Mouse (Mus musculus) embryonic facial prominence, embryonic 14.5 days (tissue): ENCODE measurements at regions not wholly inside any gene's neighbourhood (a gene's known extent, or its start where the extent isn't known, plus 50 kb on each side); places are given as distances from the start of the nearest gene placed in this dataset.
"Not testable (repeated sequence)": the region's sequence is repeated elsewhere in the genome, so short reads cannot be mapped to it uniquely, and the experiment has no call there.

Source experiments
- ATAC-seq: fragments of 200-750 bp; cut with Nextera tagmentation; 2 replicates; pipeline ENCODE4 v1.8.0; 2017; ENCODE audit warnings: low read depth, moderate number of reproducible peaks, moderate TSS enrichment
- DNase-seq: peaks from one replicate; pipeline ENCODE4 v3.0.0-alpha.2; 2015; ENCODE audit warnings: low spot score
- H3K27ac ChIP-seq: fragments of 300-500 bp; sonication (generic); replicated peaks from 2 replicates; pipeline ENCODE4 v1.5.1; 2014; ENCODE audit warnings: low read depth, mild to moderate bottlenecking, low read length, moderate library complexity
- H3K27me3 ChIP-seq: fragments of 300-500 bp; sonication (generic); replicated peaks from 2 replicates; pipeline ENCODE4 v1.6.1; 2014; ENCODE audit warnings: low read length; ENCODE audit not compliant: control insufficient read depth, insufficient read depth
- H3K36me3 ChIP-seq: fragments of 300-500 bp; sonication (generic); 2 replicates; pipeline ENCODE4 v1.6.1; 2014; ENCODE audit warnings: low read length, mixed read lengths; ENCODE audit not compliant: control insufficient read depth, insufficient read depth
- H3K4me1 ChIP-seq: fragments of 300-500 bp; sonication (generic); 2 replicates; pipeline ENCODE4 v1.6.1; 2014; ENCODE audit warnings: antibody characterized with exemption, low read length; ENCODE audit not compliant: control insufficient read depth, insufficient read depth
- H3K4me2 ChIP-seq: fragments of 300-500 bp; sonication (generic); 2 replicates; pipeline ENCODE4 v1.6.1; 2014; ENCODE audit warnings: low read depth, mild to moderate bottlenecking, low read length, moderate library complexity, mixed read lengths
- H3K4me3 ChIP-seq: fragments of 300-500 bp; sonication (generic); 2 replicates; pipeline ENCODE4 v1.5.1; 2014; ENCODE audit warnings: low read depth, mild to moderate bottlenecking, low read length
- H3K9ac ChIP-seq: fragments of 300-500 bp; sonication (generic); 2 replicates; pipeline ENCODE4 v1.6.1; 2014; ENCODE audit warnings: low read depth, mild to moderate bottlenecking, low read length, moderate library complexity, mixed read lengths
- H3K9me3 ChIP-seq: fragments of 300-500 bp; sonication (generic); 2 replicates; pipeline ENCODE4 v1.6.1; 2016; ENCODE audit warnings: low read length; ENCODE audit not compliant: control insufficient read depth
- WGBS: fragments of 180-500 bp; shearing (Covaris S2); extraction: QIAGEN DNeasy Blood & Tissue Kit; methylation state at CpG from one replicate; pipeline ENCODE4 v1.1.7; 2014; 5-methylcytosine and 5-hydroxymethylcytosine counted together

DNA sequence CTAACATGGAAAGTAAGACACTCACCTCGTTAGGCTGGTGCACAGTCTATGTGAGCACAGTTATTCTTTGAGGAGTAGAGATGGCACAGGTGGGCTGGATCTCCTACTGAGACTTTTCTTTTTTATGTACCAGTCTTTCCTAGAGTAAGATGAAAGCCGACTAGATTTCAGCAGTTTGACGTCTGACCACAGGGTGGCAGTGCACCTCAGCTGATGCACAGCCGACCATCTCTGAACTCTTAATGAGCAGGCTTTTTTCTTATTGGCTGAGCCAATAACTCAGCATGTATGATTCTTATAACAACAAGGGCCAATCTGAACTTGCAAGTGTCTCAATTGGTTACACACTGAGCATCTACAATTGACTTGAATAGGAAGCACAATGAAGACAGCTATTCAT is 126.6 kb upstream of the Olfr1507 start:
- Histone ChIP-seq H3K36me3 (no peaks in the 10 kb centered on the region), H3K27ac (no peak overlapping the region), H3K9me3 (0 out of 2 replicates have a peak, but pooled peaks cover 4% of the 10 kb centered on the region), H3K27me3 (no peaks in the 10 kb centered on the region), H3K4me1 (no peaks in the 10 kb centered on the region), H3K9ac (no peak overlapping the region), H3K4me2 (no peak overlapping the region), H3K4me3 (no peak overlapping the region)
- ATAC-seq (no peak), DNase-seq (no peak)
- 26% methylated on average over 4 of the region's 4 CpGs for WGBS

DNA sequence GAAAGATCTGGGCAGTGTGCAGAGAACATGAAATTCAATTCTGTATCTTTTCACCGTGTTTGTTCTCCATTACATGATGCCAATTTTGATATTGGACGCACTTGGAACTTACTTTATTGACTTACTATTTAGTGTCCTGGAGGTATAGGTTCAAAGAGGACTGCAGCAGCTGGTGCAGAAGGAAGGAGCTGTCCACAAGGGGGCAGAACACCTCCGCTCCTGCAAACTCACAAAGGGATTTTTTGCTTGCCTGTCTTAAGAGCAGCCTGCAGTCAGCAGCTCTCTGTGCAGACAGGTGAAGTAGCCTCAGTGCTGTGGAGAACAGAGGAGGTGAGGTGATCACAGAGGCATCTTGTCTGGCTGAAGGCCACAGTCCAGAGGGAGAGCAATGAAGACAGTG is 84.8 kb upstream of the Olfr1507 start:
- Histone ChIP-seq H3K4me3 (no peak overlapping the region), H3K27ac (no peak overlapping the region), H3K4me1 (no peaks in the 10 kb centered on the region), H3K9me3 (no peaks in the 10 kb centered on the region), H3K9ac (no peak overlapping the region), H3K27me3 (no peaks in the 10 kb centered on the region), H3K4me2 (no peak overlapping the region), H3K36me3 (no peaks in the 10 kb centered on the region)
- WGBS = 50% methylated on average over 3 of the region's 3 CpGs
- ATAC-seq = no peak
- no peak for DNase-seq

DNA sequence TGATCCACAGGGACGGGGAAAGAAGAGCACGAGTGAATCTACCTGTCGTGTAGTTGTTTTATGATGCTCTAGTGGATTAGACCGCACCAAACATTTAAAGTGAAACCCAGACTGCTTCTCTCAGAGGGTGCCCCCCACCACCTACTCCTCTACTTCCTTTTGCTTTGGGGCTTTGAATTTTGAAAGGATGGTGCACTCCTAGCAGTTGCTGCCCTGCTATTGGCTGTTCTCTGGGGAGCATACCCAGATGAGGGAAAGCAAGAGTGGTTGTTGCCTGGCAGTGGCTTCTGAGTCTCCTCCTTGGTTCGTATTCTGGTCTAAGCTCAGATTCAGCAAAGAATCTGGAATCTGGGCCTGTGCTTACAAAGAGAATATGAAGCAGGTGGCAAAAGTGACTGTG is 71.4 kb upstream of the Olfr1507 start:
- Histone ChIP-seq H3K4me2 (no peak overlapping the region), H3K4me3 (no peak overlapping the region), H3K4me1 (no peaks in the 10 kb centered on the region), H3K27me3 (no peaks in the 10 kb centered on the region), H3K9ac (no peak overlapping the region), H3K27ac (no peak overlapping the region), H3K36me3 (no peaks in the 10 kb centered on the region), H3K9me3 (no peaks in the 10 kb centered on the region)
- 62% methylated on average over 5 of the region's 5 CpGs for WGBS
- DNase-seq (no peak), ATAC-seq (no peak)

DNA sequence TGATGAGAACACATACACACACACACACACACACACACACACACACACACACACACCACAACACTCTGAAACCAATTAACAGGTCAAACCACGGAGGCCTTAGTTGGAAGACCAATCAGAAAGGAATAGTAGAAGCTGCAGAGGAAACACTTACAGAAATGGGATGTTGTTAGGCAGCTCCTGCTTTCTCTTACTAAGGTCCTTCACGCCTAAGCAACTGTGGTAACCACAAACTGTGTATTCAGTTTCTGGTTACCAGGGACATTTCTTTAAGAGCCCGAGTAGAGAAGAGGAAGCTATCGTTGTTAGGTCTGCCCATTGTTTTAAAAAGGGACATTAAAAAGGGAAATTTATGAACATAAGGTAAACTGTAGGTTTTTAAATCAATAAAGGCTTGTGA is 70.1 kb upstream of the Olfr1507 start:
- H3K27ac ChIP-seq = no peak overlapping the region
- no peak overlapping the region for H3K4me3 ChIP-seq
- H3K9ac ChIP-seq = no peak overlapping the region
- no peak overlapping the region for H3K4me2 ChIP-seq
- H3K36me3 ChIP-seq = no peaks in the 10 kb centered on the region
- ATAC-seq (no peak), DNase-seq (no peak)
- H3K9me3 ChIP-seq = no peaks in the 10 kb centered on the region
- no peaks in the 10 kb centered on the region for H3K4me1 ChIP-seq
- no peaks in the 10 kb centered on the region for H3K27me3 ChIP-seq
- 65% methylated on average over 4 of the region's 4 CpGs for WGBS

DNA sequence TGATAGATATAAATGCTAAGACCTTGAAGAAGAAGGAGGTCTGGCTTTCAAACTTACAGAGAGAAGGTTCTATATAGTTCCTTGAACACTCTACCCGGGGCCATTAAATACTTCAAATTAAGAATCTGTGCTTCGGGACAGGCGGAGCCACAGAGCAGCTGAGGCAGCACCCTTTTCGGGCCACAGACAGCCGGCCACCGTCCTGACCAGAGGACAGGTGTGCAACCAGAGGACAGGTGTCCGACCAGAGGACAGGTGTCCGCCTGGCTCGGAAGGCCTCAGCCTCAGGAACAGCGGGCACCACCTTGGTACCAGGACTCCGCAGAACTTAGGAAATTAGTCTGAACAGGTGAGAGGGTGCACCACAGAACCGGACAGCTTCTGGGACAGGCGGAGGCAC is 60.8 kb upstream of the Olfr1507 start:
- not testable (repeated sequence) for H3K27ac ChIP-seq, H3K36me3 ChIP-seq, H3K4me3 ChIP-seq, H3K9me3 ChIP-seq, DNase-seq, H3K9ac ChIP-seq, H3K4me2 ChIP-seq, H3K4me1 ChIP-seq, ATAC-seq, H3K27me3 ChIP-seq
- WGBS = 88% methylated on average over 12 of the region's 13 CpGs

DNA sequence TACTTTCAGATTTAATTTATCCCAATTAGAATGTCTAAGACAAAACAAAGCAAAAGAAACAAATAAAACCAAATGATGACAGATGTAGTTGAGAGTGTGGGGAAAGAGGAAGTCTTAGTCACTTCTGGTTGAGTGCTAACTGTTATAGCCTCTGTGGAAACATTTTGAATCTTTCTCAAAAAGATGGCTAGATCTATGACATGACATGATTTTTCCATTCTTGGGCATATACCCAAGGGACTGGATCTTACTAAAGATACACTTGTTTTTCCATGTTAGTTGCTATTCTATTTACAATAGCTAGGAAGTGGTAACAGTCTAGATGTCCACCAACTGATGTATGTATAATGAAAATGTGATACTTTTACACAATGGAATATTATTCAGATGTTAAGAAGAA is 57.9 kb upstream of the Olfr1507 start:
- no peaks in the 10 kb centered on the region for H3K27me3 ChIP-seq
- no peaks in the 10 kb centered on the region for H3K4me1 ChIP-seq
- no peak for ATAC-seq
- H3K4me3 ChIP-seq = no peak overlapping the region
- DNase-seq = no peak
- H3K9ac ChIP-seq = no peak overlapping the region
- no peaks in the 10 kb centered on the region for H3K9me3 ChIP-seq
- H3K4me2 ChIP-seq = no peak overlapping the region
- no peaks in the 10 kb centered on the region for H3K36me3 ChIP-seq
- no peak overlapping the region for H3K27ac ChIP-seq

DNA sequence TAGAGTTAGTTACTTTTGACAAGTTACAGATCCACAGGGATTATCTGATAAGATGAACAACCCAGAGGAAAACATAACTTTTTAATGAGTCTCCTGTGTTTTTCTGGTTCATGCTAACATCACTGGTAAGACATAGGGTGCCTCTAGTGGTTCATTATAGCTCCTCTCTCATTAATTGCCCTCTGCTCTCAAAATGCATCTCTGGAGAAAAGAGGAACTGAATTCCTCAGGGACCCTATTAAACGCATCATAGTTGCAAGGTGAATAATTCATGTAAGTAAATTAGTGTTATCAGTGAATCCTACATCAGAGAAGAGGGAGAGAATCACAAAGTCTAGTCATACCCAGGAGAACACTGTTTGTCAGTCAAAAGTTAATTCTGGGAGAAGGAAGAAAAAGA is 52.4 kb upstream of the Olfr1507 start:
- Histone ChIP-seq H3K27me3 (no peaks in the 10 kb centered on the region), H3K4me3 (no peak overlapping the region), H3K4me1 (no peaks in the 10 kb centered on the region), H3K27ac (no peak overlapping the region), H3K9me3 (no peaks in the 10 kb centered on the region), H3K36me3 (no peaks in the 10 kb centered on the region), H3K4me2 (no peak overlapping the region), H3K9ac (no peak overlapping the region)
- peak; percentile 18 for DNase-seq
- 0 out of 2 replicates have a peak, but pooled peaks have one; percentile 15 for ATAC-seq
- WGBS = 54% methylated on average over 1 of the region's 1 CpGs
